Mouse (Mus musculus) urinary bladder, postnatal 36 days (tissue): ENCODE results near the gene Ric8b.

Source experiments
- DNase-seq, 2 experiments: peaks; one replicate each; pipeline ENCODE4 v3.0.0; 2022; ENCODE audit warnings: low spot score in 2 of 2, mixed read lengths in 1 of 2

Ric8b gene

DNA sequence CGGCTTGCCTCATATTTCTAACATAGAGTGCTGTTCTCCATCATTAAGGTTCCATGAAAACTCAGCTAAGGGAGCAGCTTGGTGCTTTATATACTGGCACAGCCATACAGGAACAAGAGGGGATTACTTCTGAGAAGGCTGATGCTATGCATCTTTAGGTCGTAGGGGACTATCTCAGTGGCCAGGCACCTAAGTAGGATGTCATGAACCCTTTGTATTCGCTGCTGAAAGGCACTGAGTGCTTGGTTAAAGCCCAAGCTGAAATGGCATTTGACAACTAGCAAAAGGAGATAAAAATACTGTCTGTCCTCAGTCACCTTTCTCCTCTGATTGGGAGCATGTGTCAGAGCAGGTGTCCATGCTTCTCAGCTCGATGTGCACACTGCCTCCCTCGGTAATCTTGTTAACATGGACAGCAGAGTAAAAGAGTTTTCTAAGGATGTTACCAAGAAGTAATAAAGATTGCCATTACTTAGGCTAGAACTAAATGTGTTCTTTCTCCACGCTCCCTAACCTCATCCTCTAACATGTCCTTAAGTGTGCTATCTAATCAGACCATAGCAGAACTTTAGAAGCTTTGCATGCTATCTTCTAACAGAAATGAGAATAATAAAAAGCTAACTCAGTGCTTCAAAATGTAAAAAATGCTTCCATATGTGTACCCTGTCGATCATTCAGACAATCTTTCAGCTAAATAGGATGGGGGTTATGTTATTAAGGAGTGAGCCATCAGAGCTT lies 89.3 kb downstream of the Ric8b start:
- DNase-seq: no peak

DNA sequence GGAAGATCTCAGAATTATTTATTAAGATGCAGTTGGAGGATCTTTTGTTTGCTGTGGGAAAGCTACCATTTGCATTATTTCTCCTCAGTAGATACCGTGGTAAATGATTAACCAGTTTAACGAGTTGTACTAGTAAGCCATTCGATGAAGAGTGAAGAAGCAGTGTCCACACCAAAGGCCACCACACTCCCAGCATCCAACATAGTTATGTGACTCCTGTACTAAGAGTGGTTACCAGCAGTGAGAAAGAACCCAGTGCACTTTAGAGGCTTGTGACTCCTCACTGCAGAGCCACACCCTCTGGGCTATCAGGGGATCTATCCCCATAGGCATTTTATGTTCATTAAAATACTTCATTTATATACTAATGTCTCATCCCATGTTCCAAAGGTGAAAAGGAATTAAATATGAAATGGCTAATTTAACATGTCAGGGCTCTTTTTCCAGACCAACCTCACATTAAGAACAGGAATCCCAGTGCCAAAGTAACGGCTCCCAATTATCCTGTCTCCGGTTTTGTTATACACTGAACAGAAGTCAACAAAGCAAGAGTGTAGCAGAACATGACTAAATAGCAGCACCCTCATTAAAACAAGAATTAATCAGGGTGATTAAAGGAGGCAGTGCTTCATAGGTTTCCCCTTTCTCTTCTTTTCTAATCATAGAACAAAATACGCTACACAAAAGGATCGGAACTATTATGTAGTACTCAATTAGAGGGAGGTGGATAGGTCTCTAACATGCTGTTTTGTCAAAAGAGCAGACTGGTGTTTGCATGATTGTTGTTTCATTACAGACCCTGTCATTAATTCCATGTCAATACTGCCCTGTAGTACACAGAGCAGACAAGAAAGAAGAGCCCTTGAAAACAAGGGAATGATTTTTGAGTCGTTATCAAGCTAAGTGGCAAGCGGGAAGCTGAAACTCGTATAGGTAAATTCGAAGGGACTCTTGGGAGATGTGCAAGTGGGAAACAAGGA lies 90.7 kb downstream of the Ric8b start:
- DNase-seq: no peak

DNA sequence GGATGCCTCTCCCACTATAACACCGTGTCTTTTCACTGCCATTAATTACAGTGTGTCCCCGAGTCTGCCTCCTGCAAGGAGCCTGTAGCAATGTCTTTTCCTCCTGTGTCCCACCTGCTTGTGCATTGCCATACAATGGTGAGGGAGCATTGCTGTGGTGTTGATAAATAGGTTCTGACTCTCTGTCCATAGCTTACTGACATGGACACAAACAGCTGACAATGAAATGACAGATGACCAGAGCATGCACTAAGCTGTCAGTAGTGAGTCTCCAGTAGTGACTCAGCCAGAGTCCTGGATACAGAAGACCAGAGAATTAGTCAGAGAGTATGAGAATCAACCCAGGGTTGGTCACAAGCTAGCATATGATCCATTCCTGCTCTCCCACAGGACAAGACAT lies 93.7 kb downstream of the Ric8b start:
- no peak for DNase-seq

GRCm38 (mm10) chr10:85013464-85013863 lies 96.0 kb downstream of the Ric8b start:
- DNase-seq: peak in 1 of 2 experiments; percentile 10

- DNase-seq: no peak
Measured at GRCm38 (mm10) chr10:85013924-85014428, 96.6 kb downstream of the Ric8b start.

DNA sequence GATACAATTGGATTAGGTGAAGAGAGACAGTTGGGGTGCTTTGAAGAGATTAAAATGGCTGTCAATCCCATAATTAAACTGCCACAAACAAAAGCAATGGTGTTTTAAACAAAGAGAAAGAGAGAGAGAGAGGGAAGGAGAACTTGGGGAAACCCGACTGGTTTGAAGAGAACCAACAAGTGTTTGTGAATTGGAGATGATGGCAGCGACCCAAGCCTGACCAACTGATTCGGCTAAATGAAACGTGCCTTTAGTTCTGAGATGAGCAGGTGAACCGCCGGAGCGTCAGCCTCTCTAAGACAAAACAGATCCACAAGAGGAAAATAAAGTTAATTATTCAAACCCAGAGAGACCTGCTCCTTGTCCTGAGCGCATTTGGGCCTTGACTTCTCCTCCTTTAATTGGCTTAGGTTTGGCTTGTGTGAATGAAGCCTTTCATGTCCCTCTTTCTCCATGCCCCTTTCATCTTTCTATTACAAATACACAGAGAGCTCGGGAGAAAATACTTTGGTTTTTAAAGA lies 97.1 kb downstream of the Ric8b start:
- DNase-seq: no peak

DNA sequence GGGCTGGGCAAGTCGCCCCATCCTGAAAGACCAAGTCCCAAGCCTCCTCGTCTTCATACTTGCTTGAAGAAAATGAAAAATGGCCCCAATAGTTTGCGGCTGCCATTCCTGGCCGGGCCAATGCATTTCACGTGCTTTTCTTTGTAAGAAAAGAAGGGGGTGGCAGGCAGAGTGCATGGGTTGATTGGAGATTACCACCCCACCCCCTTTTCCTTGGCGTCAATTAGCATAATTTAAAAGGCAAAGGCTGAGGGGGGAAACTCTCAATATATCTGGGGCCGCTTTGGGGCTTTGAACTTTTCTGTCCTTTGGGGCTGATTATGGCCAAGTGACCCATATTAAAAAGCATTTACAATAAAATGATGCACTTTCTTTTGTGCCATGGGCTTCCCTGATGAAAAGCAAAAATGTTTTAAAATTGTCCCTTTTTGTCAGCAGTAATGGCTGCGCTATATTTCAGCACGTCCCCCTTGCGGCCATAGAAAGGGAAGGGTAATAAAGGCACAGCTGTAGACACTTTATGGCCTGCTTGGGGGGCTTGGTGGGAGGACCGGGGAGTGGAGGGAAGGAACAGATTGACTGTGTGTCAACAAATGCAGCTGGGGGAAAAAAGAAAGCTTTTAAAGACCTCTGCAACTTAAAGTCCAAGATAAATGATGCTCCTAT lies 105.4 kb downstream of the Ric8b start:
- no peak for DNase-seq

DNA sequence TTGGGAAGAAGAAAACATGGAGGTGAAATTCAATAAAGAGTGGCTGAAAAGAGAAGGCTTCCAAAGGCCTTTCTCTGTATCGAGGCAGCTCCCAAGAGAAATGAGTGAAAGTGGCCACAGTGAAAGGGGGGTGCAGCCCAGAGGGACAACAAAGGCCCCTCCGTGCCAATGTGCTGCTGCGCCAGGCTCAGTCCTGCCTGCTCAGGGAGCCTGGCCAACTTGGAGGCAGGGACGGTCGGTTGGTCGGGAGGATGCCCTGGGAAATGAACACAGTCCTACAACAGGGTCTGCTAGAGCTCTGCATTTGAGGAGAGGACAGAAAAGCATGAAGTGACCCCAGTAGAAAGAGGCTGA lies 105.9 kb downstream of the Ric8b start:
- DNase-seq: no peak

DNA sequence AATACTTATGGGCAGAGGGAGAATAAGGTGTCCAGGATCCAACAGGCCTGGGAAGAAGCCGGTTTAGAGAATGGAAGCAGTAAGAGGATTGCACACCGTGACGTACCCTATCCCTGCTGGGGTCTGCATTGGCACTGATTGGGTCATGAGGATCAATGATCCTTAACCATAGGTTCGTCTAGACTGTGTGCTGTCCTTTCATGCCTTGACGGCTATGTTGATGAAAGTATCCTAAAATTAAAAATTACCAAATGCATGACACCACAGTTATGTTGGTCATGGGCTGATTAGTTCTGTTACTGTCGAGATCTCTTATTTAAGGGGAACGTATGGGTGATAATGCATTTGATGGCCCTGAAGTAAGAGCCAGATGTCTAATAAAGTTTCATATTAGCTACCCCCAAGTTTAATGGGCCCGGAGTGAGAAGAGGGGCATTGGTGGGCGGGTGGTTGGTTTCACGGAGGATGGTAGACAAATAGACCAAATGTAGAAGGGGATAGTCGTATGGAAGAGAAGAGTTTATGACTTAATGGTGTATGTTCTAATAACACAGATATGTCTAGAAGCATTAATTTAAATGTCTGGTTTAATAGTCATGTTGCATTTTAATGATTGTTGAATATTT lies 108.5 kb downstream of the Ric8b start:
- no peak for DNase-seq

GRCm38 (mm10) chr10:85027619-85028175 lies 110.3 kb downstream of the Ric8b start:
- DNase-seq: peak in 1 of 2 experiments; percentile 16

- DNase-seq: no peak
Measured at GRCm38 (mm10) chr10:85035131-85035725, 117.8 kb downstream of the Ric8b start.

DNA sequence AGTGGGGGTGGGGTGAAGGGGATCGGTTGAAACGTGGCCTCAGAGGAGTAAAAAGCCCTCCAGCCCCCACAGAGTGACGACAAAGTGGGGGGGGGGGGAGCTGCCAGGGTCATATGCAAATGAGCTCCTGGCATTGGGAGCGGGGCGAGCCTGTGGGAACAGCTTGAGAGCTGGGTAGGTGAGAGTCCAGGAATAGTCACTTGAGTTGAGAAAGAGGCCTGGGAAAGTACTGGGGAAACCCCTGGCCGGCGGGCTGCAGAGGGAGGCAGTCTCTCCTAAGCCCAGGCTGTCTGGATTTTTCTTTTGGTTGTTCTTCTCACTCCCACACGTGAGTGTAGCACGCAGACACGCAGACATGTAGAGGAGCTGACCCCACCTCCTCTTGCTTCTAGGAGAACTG lies 120.7 kb downstream of the Ric8b start:
- no peak for DNase-seq

GRCm38 (mm10) chr10:85038852-85039251 lies 121.4 kb downstream of the Ric8b start:
- DNase-seq: no peak

DNA sequence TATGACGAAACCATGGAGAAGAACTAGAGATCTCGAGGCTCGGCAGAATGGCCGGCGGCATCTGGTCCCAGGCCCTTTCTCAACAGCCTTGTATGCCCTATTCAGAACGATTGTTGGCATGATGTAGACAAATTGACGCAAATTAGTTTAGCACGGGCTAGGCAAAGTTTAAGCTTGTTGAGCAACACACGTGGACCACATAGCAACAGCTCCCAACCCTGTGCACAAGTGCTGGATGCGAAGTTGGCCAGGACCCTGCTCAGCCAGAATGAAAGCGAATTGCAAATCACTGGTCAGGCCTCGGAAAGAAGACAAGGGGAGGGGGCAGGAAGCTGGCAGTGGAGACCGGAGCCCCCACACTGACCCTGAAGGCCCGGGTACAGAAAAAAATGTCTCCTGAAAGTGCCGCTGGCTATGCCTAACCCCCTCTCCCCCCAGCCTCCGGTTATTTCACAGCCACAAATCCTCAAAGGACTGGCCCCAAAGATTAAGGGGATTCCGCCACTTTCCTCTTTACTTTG lies 126.8 kb downstream of the Ric8b start:
- peak in 1 of 2 experiments; percentile 19 for DNase-seq

GRCm38 (mm10) chr10:85044732-85045720 lies 127.6 kb downstream of the Ric8b start:
- DNase-seq: peak in 1 of 2 experiments; percentile 43

GRCm38 (mm10) chr10:85046585-85046984 lies 129.2 kb downstream of the Ric8b start:
- DNase-seq: no peak

DNA sequence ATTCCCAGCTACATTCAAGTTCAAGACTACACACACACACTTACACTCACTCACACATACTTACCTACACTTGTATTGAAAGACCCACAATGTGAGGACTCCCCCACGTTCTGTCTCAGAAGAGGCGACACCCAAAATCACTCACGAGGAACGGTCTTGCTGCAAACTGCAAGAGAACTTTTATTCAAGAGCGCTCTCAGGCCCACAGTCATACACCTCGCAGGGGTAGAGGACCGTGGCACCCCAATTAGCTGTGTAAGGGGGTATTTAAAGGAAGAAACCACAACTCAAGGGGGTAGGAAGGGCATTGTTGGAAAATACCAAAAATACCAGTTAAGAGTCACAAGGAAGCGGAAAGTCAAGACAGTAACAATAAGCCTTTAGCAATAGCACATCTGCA lies 130.6 kb downstream of the Ric8b start:
- DNase-seq: no peak

GRCm38 (mm10) chr10:85050668-85051208 lies 133.3 kb downstream of the Ric8b start:
- no peak for DNase-seq

GRCm38 (mm10) chr10:85052451-85052850 lies 135.0 kb downstream of the Ric8b start:
- DNase-seq: no peak
